Mouse (Mus musculus): ENCODE data around the gene Nos1ap. TPM values are rescaled to one million over a fixed set of nuclear protein-coding genes. Genes with fewer than 3 reads are reported as not detected.
A peak's percentile ranks its signal among the peaks of the same experiment; 100 is the strongest.

Gene Nos1ap
- polyA plus RNA-seq, 1 experiment from 2014 or later: 17.2 TPM

- H3K9me3 ChIP-seq (ENCODE audit: control insufficient read depth, low read depth, low read length): no peaks in the 10 kb centered on the region
- H3K27me3 ChIP-seq (ENCODE audit: control insufficient read depth, insufficient read depth, low read length): no peaks in the 10 kb centered on the region
- H3K4me3 ChIP-seq (ENCODE audit: low read depth, low read length): no peak overlapping the region
- H3K4me2 ChIP-seq (replicated peaks; ENCODE audit: low read depth, low read length): no peak overlapping the region
- no peaks in the 10 kb centered on the region for H3K36me3 ChIP-seq (ENCODE audit: control insufficient read depth, insufficient read depth, low read length)
- ATAC-seq (ENCODE audit: insufficient number of reproducible peaks, insufficient read depth, low FRiP score, low read depth): no peak
- no peak overlapping the region for H3K9ac ChIP-seq (replicated peaks; ENCODE audit: low read depth, low read length)
- peaks cover 10% of the 10 kb centered on the region for H3K4me1 ChIP-seq (ENCODE audit: control insufficient read depth, insufficient read depth, low read length)
- WGBS: 76% methylated on average over 6 of the region's 6 CpGs
- no peak overlapping the region for H3K27ac ChIP-seq (ENCODE audit: low read length)
Observed at GRCm38 (mm10) chr1:170473460-170473859, 116.2 kb downstream of the Nos1ap start.

- Histone ChIP-seq H3K9ac (replicated peaks; ENCODE audit: low read depth, low read length) (no peak overlapping the region), H3K9me3 (ENCODE audit: control insufficient read depth, low read depth, low read length) (no peaks in the 10 kb centered on the region), H3K4me3 (ENCODE audit: low read depth, low read length) (no peak overlapping the region), H3K4me1 (ENCODE audit: control insufficient read depth, insufficient read depth, low read length) (peaks cover 4% of the 10 kb centered on the region), H3K36me3 (ENCODE audit: control insufficient read depth, insufficient read depth, low read length) (no peaks in the 10 kb centered on the region), H3K27ac (ENCODE audit: low read length) (no peak overlapping the region), H3K4me2 (replicated peaks; ENCODE audit: low read depth, low read length) (no peak overlapping the region), H3K27me3 (ENCODE audit: control insufficient read depth, insufficient read depth, low read length) (no peaks in the 10 kb centered on the region)
- no peak for ATAC-seq (ENCODE audit: insufficient number of reproducible peaks, insufficient read depth, low FRiP score, low read depth)
Observed at GRCm38 (mm10) chr1:170472861-170473260, 116.8 kb downstream of the Nos1ap start.

DNA sequence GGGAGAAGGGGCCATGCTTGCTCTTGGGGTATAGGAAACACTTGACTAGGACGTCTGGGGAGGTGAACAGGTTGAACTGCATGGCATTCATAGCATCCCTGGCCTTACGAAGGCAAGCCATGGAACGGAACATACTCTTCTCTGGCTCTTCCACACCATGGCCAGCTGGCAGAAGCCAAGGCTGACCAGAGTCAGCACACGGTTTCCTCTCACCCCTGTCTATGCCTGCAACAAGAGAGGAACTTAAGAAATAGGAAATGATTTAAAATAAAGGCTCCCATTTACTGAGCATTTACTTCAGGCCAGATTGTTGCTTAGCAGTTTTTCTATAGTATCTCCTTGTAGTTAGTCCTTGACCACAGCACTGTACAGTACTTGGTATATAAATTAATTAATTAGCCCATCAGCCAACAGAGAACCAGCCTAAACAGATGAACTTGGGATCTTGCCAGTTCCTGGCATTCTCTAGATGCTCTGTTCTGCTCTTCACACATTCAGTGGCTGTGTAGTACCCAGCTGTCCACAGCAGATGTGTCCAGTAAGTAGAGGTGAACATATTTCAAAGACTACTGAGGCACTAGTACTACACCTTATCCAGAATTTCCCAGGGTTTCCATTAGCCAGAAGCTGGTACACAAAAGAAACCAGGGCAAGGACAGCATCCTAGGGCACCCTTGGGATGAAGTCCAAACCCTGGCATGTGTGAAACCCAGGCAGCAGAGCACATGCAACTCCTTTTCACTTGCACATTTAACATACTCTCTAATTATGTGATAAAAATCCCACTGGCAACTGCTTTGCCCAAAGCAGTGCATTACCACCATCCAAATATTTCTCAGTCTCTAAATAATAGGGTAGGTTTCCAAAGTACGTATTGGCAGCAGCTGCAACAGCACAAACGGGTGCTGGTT lies 123.3 kb downstream of the Nos1ap start:
- Histone ChIP-seq H3K27ac (ENCODE audit: low read length) (no peak overlapping the region), H3K4me3 (ENCODE audit: low read depth, low read length) (no peak overlapping the region), H3K9me3 (ENCODE audit: control insufficient read depth, low read depth, low read length) (no peaks in the 10 kb centered on the region), H3K9ac (replicated peaks; ENCODE audit: low read depth, low read length) (no peak overlapping the region), H3K36me3 (ENCODE audit: control insufficient read depth, insufficient read depth, low read length) (no peaks in the 10 kb centered on the region), H3K27me3 (ENCODE audit: control insufficient read depth, insufficient read depth, low read length) (no peaks in the 10 kb centered on the region), H3K4me1 (ENCODE audit: control insufficient read depth, insufficient read depth, low read length) (no peaks in the 10 kb centered on the region), H3K4me2 (replicated peaks; ENCODE audit: low read depth, low read length) (no peak overlapping the region)
- no peak for ATAC-seq (ENCODE audit: insufficient number of reproducible peaks, insufficient read depth, low FRiP score, low read depth)
- WGBS: 72% methylated on average over 6 of the region's 6 CpGs

- no peak for ATAC-seq (ENCODE audit: insufficient number of reproducible peaks, insufficient read depth, low FRiP score, low read depth)
- WGBS: 68% methylated on average over 1 of the region's 1 CpGs
- H3K9ac ChIP-seq (replicated peaks; ENCODE audit: low read depth, low read length): no peak overlapping the region
- H3K4me1 ChIP-seq (ENCODE audit: control insufficient read depth, insufficient read depth, low read length): peaks cover 14% of the 10 kb centered on the region; the same call in 1 of the 2 replicates
- no peaks in the 10 kb centered on the region for H3K27me3 ChIP-seq (ENCODE audit: control insufficient read depth, insufficient read depth, low read length)
- no peaks in the 10 kb centered on the region for H3K36me3 ChIP-seq (ENCODE audit: control insufficient read depth, insufficient read depth, low read length)
- no peak overlapping the region for H3K4me2 ChIP-seq (replicated peaks; ENCODE audit: low read depth, low read length)
- H3K27ac ChIP-seq (ENCODE audit: low read length): no peak overlapping the region
- H3K4me3 ChIP-seq (ENCODE audit: low read depth, low read length): no peak overlapping the region
- no peaks in the 10 kb centered on the region for H3K9me3 ChIP-seq (ENCODE audit: control insufficient read depth, low read depth, low read length)
Observed at GRCm38 (mm10) chr1:170462140-170462539, 127.5 kb downstream of the Nos1ap start.

- no peak overlapping the region for H3K4me2 ChIP-seq (replicated peaks; ENCODE audit: low read depth, low read length)
- H3K4me3 ChIP-seq (ENCODE audit: low read depth, low read length): no peak overlapping the region
- no peak overlapping the region for H3K9ac ChIP-seq (replicated peaks; ENCODE audit: low read depth, low read length)
- H3K4me1 ChIP-seq (ENCODE audit: control insufficient read depth, insufficient read depth, low read length): peaks cover 14% of the 10 kb centered on the region; the same call in 1 of the 2 replicates
- no peaks in the 10 kb centered on the region for H3K27me3 ChIP-seq (ENCODE audit: control insufficient read depth, insufficient read depth, low read length)
- no peaks in the 10 kb centered on the region for H3K36me3 ChIP-seq (ENCODE audit: control insufficient read depth, insufficient read depth, low read length)
- ATAC-seq (ENCODE audit: insufficient number of reproducible peaks, insufficient read depth, low FRiP score, low read depth): no peak
- H3K27ac ChIP-seq (ENCODE audit: low read length): no peak overlapping the region
- H3K9me3 ChIP-seq (ENCODE audit: control insufficient read depth, low read depth, low read length): no peaks in the 10 kb centered on the region
- WGBS: 50% methylated on average over 5 of the region's 5 CpGs
Observed at GRCm38 (mm10) chr1:170459896-170460602, 129.6 kb downstream of the Nos1ap start.

DNA sequence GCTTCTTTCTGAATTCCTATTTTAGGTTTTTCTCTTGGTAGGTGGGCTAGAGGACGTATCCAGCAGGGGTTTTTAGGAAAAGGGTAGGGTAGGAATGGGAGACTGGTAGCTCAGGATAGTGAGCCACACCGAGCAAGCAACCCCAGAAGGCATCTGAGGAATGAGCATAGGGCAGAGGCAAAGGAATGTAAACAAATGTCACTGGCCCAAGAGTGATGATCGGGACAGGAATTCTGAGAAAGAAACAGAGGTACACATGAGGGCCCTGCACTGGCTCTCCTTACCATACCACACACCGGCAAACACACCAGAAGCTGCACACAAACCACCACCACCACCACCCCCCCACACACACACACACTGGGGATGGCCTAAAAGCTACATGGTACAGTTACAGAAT lies 132.0 kb downstream of the Nos1ap start:
- Histone ChIP-seq H3K36me3 (ENCODE audit: control insufficient read depth, insufficient read depth, low read length) (no peaks in the 10 kb centered on the region), H3K27me3 (ENCODE audit: control insufficient read depth, insufficient read depth, low read length) (no peaks in the 10 kb centered on the region), H3K9me3 (ENCODE audit: control insufficient read depth, low read depth, low read length) (no peaks in the 10 kb centered on the region), H3K27ac (ENCODE audit: low read length) (no peak overlapping the region), H3K4me1 (ENCODE audit: control insufficient read depth, insufficient read depth, low read length) (peaks cover 17% of the 10 kb centered on the region; the same call in 1 of the 2 replicates), H3K9ac (replicated peaks; ENCODE audit: low read depth, low read length) (no peak overlapping the region), H3K4me3 (ENCODE audit: low read depth, low read length) (no peak overlapping the region), H3K4me2 (replicated peaks; ENCODE audit: low read depth, low read length) (no peak overlapping the region)
- ATAC-seq (ENCODE audit: insufficient number of reproducible peaks, insufficient read depth, low FRiP score, low read depth): peak; percentile 59; the same call in 1 of the 2 replicates
- 7% methylated on average over 4 of the region's 4 CpGs for WGBS

DNA sequence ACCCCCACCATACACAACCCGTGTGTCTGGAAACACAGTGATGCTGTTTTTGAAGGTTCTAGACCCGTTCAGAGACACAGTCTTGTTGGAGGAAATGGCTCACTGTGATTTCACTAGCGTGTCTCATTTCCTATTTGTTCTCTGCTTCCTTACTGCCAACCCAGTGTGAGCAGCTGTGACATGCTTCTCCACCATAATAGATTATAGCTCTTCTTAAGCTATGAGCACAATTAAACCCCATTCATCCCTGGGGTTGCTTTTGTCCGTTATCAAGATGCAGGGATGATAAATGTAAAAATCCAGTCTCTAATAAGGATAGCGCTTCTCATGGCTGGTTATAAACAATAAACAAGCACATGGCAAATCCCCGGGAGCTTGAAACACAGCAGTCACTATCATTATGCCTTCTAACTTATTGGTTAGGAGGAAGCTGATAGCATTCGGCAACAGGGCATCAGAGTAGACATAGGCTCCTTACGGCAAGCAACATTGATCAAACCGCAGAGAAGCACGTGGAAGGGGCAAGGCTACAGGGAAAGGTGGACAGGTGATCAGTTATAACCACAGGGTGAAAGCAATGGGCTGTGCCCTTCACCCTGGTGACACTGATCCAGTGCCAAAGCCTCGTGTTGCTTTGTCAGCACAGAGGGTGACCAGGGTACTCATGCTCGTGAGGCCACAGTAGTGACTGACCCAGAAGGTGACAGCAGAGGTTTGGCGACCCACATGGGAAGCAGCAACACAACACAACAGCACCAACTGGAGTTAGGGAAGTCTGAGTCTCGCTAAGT lies 133.6 kb downstream of the Nos1ap start:
- WGBS: 85% methylated on average over 14 of the region's 14 CpGs
- H3K27ac ChIP-seq (ENCODE audit: low read length): no peak overlapping the region
- no peaks in the 10 kb centered on the region for H3K36me3 ChIP-seq (ENCODE audit: control insufficient read depth, insufficient read depth, low read length)
- no peaks in the 10 kb centered on the region for H3K9me3 ChIP-seq (ENCODE audit: control insufficient read depth, low read depth, low read length)
- no peak for ATAC-seq (ENCODE audit: insufficient number of reproducible peaks, insufficient read depth, low FRiP score, low read depth)
- no peak overlapping the region for H3K9ac ChIP-seq (replicated peaks; ENCODE audit: low read depth, low read length)
- no peak overlapping the region for H3K4me2 ChIP-seq (replicated peaks; ENCODE audit: low read depth, low read length)
- H3K4me3 ChIP-seq (ENCODE audit: low read depth, low read length): no peak overlapping the region
- peaks cover 17% of the 10 kb centered on the region; the same call in 1 of the 2 replicates for H3K4me1 ChIP-seq (ENCODE audit: control insufficient read depth, insufficient read depth, low read length)
- H3K27me3 ChIP-seq (ENCODE audit: control insufficient read depth, insufficient read depth, low read length): no peaks in the 10 kb centered on the region

GRCm38 (mm10) chr1:170455387-170455786 lies 134.3 kb downstream of the Nos1ap start:
- Histone ChIP-seq H3K27ac (ENCODE audit: low read length) (no peak overlapping the region), H3K36me3 (ENCODE audit: control insufficient read depth, insufficient read depth, low read length) (no peaks in the 10 kb centered on the region), H3K4me3 (ENCODE audit: low read depth, low read length) (no peak overlapping the region), H3K4me2 (replicated peaks; ENCODE audit: low read depth, low read length) (no peak overlapping the region), H3K27me3 (ENCODE audit: control insufficient read depth, insufficient read depth, low read length) (no peaks in the 10 kb centered on the region), H3K9me3 (ENCODE audit: control insufficient read depth, low read depth, low read length) (no peaks in the 10 kb centered on the region), H3K9ac (replicated peaks; ENCODE audit: low read depth, low read length) (no peak overlapping the region), H3K4me1 (ENCODE audit: control insufficient read depth, insufficient read depth, low read length) (peaks cover 17% of the 10 kb centered on the region; the same call in 1 of the 2 replicates)
- 84% methylated on average over 3 of the region's 3 CpGs for WGBS
- no peak for ATAC-seq (ENCODE audit: insufficient number of reproducible peaks, insufficient read depth, low FRiP score, low read depth)

Data from stomach, embryonic 14.5 days (tissue).